Mouse (Mus musculus) kidney, adult 11 months (tissue): ENCODE data around the gene Itpk1.

Experiments
- DNase-seq: peaks from one replicate; pipeline ENCODE4 v3.0.0; 2022

Gene Itpk1

DNA sequence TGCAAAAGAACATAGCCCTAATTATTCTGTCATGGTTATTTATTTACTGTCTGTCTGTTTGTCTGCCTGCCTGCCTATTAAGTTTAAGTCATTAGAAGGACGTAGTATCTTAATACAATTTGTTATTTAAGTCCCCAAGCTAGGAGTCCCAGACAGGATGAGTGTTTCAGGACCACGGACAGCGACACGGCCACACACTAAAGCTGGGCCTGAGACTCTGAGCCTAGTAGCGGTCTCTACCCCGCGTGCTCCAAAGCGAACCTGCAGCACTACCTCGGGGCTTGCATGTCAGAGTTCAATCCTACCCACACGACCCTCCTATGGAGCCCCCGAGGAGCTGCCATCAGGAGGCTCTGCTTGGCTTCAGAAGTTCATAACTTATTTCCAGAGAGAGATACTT, 154.2 kb downstream of the Itpk1 start:
- peak; percentile 16 for DNase-seq

DNA sequence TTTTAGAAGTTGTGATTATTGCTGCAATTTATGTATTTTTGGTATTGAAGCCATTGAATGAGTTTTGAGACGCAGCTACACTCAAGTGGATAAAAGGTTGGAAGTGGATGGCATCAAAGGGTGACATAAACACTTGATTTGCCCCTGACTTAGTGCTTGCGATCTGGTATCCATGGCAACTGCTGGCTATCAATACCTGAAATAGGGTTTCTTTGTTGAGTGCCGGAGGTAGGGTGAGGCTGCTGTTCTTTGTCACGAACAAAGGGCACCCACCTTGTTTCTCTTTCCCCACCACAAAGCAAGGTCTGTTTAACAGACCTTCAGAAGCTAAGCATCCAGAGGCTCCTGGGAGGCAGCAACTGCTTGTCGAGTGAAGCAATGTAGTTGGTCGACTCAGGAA, 159.6 kb downstream of the Itpk1 start:
- DNase-seq: no peak

DNA sequence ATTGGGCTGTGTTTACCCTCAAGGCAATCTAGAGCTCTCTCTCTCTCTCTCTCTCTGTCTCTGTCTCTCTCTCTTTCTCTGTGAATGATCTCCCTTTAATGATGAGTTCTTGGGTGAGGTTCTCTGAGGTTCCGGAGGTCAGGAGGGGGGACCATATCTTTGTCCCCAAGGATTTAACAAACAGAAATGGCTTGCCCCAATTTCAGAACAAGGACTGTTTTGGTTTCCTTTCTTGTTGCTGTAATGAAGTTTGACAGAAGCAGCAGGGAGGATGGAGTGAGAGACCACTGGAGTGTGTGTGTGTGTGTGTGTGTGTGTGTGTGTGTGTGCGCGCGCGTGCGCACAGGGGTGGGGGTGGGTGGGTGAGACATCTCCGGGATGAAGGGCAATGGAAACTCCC, 163.6 kb downstream of the Itpk1 start:
- DNase-seq: no peak

DNA sequence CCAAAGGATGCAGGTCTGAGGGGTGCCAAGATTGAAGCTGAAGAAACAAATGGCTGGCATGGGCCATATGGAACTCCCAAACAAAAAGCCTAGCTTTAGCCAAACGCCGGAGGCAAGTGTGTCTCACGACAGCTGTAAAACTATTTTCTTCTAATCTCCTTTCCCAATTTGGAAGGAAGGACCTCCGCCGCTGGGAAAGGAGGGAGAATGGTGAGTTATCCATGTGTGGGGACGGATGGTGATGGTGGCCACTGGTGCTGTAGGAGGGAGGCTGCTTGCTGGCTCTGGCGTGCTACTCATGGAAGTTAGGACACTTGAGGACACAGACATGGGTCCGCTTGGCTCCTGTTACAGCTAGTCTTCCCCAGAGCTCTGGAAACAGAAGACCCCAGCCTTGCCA, 164.5 kb downstream of the Itpk1 start:
- DNase-seq: no peak

DNA sequence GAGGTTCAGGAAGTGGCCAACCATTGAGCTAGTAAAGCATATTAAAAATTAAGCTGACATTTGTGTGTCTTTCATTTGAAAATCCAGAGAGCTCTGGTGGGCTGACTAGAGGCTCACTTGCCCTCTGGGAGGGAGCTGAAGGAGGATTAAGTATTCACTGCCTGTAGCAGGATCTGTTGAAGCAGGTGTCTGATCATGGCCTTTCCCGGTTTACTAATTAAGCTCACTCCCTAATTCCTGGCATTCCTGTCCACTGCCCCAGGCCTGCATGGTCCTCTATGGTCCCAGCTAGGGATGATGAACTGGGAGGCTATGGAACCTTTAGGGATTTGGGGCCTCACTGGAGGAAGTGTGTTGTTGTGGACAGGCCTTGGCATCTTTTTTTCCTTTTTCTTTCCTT, 168.9 kb downstream of the Itpk1 start:
- peak; percentile 61 for DNase-seq

DNA sequence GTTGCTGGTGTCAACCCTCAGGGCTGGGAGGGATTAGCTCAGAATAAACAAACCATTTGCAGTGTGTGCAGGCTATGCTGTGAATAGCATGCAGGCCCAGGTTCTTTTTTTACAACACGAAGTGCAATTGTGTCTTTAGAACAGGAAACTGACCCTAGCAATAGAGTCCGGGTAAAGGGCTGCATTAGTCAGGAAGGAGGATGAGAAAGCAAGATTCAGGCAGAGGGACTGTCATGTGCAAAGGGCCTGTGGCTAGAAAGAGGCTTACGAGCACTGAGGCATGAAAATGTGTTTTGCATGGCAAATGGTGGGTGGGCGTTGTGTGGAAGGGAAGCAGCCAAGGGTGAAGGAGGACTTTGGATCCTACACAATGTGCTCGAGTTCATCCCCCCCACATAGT, 176.7 kb downstream of the Itpk1 start:
- no peak for DNase-seq

DNA sequence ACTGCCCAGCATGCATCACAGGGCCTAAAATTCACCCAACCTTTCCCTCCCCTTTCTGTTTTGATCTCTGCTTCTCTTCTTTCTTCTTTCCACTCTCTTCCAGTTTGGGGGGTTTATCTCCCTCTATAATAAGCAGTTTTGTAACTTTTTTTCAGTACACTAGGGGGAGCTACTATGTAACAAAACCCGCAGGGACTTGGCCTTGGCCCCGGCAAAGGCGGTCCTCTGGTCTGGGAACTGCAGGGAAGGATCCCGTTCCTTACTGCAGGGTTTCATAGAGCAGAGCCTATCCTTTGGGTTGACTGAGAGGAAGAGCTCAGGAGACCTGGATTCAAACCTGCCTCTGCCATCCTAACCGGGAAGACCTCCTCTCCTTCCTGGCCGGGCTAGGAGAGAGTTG, 180.0 kb downstream of the Itpk1 start:
- DNase-seq: no peak

DNA sequence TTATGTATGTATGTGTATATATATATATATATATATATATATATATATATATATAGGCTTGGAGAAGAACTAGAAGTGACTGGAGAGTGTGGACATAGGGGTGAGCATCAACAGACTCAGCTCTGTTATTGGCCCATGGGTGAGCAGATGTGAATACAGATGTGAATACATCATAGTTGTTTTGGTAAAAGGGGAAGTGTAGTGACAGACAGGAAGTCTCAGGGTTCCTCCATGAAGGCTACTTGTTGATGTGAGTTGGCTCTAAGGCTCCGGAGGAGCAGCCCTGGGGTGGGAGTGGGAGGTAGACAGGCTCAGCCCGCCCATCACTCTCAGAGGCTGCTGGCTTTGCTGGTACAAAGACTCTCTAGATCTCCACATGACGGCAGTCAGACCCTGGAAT, 180.5 kb downstream of the Itpk1 start:
- no peak for DNase-seq

DNA sequence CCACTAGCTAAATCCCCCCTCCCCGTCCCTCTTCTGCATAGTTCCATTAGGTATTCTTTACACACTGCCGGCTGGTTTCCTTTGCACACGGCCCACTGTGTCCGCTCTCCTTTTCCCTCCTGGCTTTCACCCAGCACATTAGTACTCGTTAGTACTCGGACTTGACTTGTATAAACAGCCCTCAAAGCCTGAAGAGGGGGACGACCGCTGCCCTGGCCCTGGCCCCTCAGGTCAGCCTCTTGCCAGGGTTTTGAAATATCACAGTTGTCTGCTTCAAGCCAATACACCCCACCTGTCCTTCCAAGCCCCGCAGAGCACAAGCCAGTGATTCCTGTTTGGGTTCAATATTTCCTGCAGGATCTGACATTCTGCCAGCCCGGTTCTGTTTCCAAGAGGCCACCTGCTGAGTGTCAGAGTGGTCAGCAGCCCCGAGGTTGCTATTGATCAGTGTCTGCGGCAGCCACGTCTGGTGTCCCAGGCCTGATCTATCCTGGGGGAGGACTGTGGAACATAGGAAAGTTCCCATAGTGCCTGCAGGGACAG, 182.9 kb downstream of the Itpk1 start:
- peak; percentile 23 for DNase-seq

DNA sequence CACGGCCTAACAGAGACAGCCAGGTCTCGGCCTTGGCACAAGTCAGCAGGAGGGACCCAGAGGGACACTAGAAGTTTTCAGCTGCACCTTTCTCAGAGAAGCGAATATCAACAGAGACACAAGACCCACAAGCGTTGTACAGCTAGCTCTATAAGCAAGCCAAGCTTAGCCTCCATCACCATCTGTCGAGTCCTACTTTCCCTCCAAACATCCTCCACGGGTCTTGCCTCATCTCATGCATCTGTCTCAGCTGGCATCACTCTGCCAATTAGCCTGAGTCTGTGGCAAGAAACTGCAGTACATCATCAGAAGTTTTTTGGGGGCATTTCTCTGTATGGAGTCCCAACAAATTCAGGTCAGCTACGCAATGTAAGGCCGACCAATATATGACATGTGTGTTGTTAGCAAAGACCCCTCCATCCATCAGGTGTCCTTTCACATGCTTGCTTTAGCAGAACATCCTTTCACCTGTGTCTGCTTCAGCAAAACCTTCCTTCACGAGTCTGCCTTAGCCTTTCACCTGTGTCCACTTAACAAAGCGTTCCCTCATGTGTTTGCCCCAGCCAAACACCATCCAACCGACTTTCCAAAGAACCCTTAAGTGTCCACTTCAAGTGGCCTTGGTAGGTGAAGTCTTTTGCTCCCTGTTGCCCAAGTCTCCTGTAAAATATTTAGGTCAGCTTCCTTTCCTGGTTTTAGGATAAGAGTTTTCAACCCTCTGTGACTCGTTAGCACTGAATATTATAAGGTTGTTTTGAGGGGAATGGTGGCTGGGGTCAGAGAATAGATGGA, 184.6 kb downstream of the Itpk1 start:
- DNase-seq: no peak
